Comparison of ENCODE assay signal across 8 mouse cellular contexts in the genomic region with DNA sequence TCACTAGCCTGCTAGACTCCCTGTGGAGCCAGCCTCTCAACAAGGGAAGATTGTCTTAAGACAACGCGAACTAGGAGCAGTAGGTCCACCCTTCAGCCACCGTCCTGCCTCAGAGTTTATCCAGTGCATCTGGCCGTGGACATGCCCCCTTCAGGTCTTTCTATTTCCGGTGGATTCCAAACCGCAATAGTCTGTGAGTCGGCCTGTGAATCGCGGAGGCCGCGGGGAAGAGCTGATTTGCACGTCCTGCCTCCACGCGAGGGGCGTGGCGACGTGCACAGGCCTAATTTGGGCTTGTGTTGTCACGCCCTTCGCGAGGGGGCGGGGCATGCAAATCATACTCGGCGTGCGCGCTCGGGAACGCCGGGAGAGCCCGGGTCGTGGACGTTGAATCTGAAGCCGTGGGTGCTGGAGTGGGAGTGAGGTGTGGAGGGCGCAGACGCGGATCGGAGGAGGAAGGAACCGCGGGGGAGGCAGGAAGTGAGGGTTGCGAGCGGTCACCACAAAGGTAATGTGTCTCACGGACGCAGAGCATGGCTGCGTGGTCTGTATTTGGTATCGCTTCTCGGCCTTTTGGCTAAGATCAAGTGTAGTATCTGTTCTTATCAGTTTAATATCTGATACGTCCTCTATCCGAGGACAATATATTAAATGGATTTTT. TPM values are rescaled to one million over a fixed set of nuclear protein-coding genes. Genes with fewer than 3 reads are reported as not detected.
DNase-seq lines count a peak whose midpoint lies in the region; ATAC-seq and TF ChIP-seq lines count a peak whose summit lies in the region.

No protein-coding gene starts in this region.

- H3K27me3 ChIP-seq in MEL (ENCODE audit: control insufficient read depth in 1 of 2, insufficient read depth in 2 of 2, low read length in 2 of 2), result no peaks in the 10 kb centered on the region
- no peaks in the 10 kb centered on the region for H3K27me3 ChIP-seq in cerebellum, adult 2 months (ENCODE audit: control insufficient read depth, insufficient read depth, low read length)
- H3K27me3 ChIP-seq in hindbrain, embryonic 10.5 days (ENCODE audit: insufficient read depth, poor library complexity, severe bottlenecking), result no peaks in the 10 kb centered on the region
- no peaks in the 10 kb centered on the region for H3K27me3 ChIP-seq in lung, postnatal 0 days (replicated peaks; ENCODE audit: insufficient read depth, low read length)

- peak in 1 of 2 experiments; percentile 100; a peak in 3 of 4 replicates for TF ChIP-seq POLR2A in MEL (IDR thresholded peaks at IDR 0.05; ENCODE audit: control insufficient read depth in 1 of 2, insufficient read depth in 1 of 2, low read depth in 1 of 2, low read length in 2 of 2, poor library complexity in 1 of 2)
- peak; percentile 63 for TF ChIP-seq POLR2A in cerebellum, adult 2 months (IDR thresholded peaks at IDR 0.05; ENCODE audit: borderline replicate concordance, insufficient read depth, low read length)

- peaks cover 0 to 7% of the 10 kb centered on the region in 2 experiments; a peak in 1 of 4 replicates for H3K4me1 ChIP-seq in MEL (ENCODE audit: control insufficient read depth in 1 of 2, insufficient read depth in 2 of 2, low read length in 2 of 2)
- no peaks in the 10 kb centered on the region for H3K4me1 ChIP-seq in cerebellum, adult 2 months (ENCODE audit: control insufficient read depth, insufficient read depth, low read length)
- 0 out of 2 replicates have a peak, but pooled peaks cover 2% of the 10 kb centered on the region for H3K4me1 ChIP-seq in hindbrain, embryonic 10.5 days (replicated peaks)
- no peaks in the 10 kb centered on the region for H3K4me1 ChIP-seq in lung, postnatal 0 days (ENCODE audit: insufficient read depth, low read depth, low read length)

- TF ChIP-seq CTCF in MEL (IDR thresholded peaks at IDR 0.05 in 2 of 3, conservative IDR thresholded peaks at IDR 0.05 in 1 of 3; ENCODE audit: control insufficient read depth in 1 of 3, insufficient read depth in 1 of 3, low read depth in 2 of 3, low read length in 3 of 3, poor library complexity in 1 of 3, severe bottlenecking in 1 of 3), result no peak
- no peak for TF ChIP-seq CTCF in cerebellum, adult 2 months (IDR thresholded peaks at IDR 0.05; ENCODE audit: borderline replicate concordance, insufficient read depth, low read depth, low read length)
- TF ChIP-seq CTCF in lung, postnatal 0 days (IDR thresholded peaks at IDR 0.05), result peak; percentile 20; the same call in 1 of the 2 replicates

- peak overlapping the region; percentile 66 for H3K9ac ChIP-seq in MEL (ENCODE audit: control insufficient read depth, low read depth, low read length, poor library complexity, severe bottlenecking)
- peak overlapping the region; percentile 98 for H3K9ac ChIP-seq in lung, postnatal 0 days (replicated peaks; ENCODE audit: low read depth)

- peak; percentile 98 for ATAC-seq in lung, postnatal 0 days

- H3K9me3 ChIP-seq in MEL (replicated peaks; ENCODE audit: insufficient read depth, low read length), result no peaks in the 10 kb centered on the region
- H3K9me3 ChIP-seq in hindbrain, embryonic 10.5 days, result no peaks in the 10 kb centered on the region
- no peaks in the 10 kb centered on the region for H3K9me3 ChIP-seq in lung, postnatal 0 days (ENCODE audit: low read length)

- no peak for TF ChIP-seq RAD21 in MEL (IDR thresholded peaks at IDR 0.05; ENCODE audit: low read depth, low read length)

- peak overlapping the region; percentile 53 to 55 for H3K4me3 ChIP-seq in MEL (ENCODE audit: control insufficient read depth in 1 of 2, insufficient read depth in 1 of 2, low read depth in 2 of 2, low read length in 2 of 2)
- peak overlapping the region; percentile 88 for H3K4me3 ChIP-seq in cerebellum, adult 2 months (replicated peaks; ENCODE audit: insufficient read depth, low read depth, low read length)
- H3K4me3 ChIP-seq in hindbrain, embryonic 10.5 days, result peak overlapping the region; percentile 59
- H3K4me3 ChIP-seq in lung, postnatal 0 days (ENCODE audit: low read depth, low read length), result peak overlapping the region; percentile 49

- H3K79me2 ChIP-seq in MEL (ENCODE audit: control insufficient read depth, insufficient read depth, low read length, poor library complexity), result no peaks in the 10 kb centered on the region; the same call in 1 of the 2 replicates

- peak; percentile 99 for DNase-seq in MEL (ENCODE audit: low read depth, low spot score)
- DNase-seq in cerebellum, adult 2 months, result peak; percentile 97
- peak; percentile 96 for DNase-seq in forelimb bud, embryonic 11.5 days (ENCODE audit: low read depth, low spot score)
- DNase-seq in hindbrain, embryonic 10.5 days (ENCODE audit: low spot score), result peak; percentile 96
- peak; percentile 97 for DNase-seq in layer of hippocampus, adult 9-11 months
- DNase-seq in lung, postnatal 0 days (ENCODE audit: low spot score), result peak; percentile 97
- peak; percentile 94 for DNase-seq in ovary, postnatal 14 days (ENCODE audit: low spot score)
- DNase-seq in thymus, postnatal 14 days, result peak; percentile 97

- peak overlapping the region; percentile 64 for H3K4me2 ChIP-seq in lung, postnatal 0 days (replicated peaks; ENCODE audit: low read depth, low read length)

- H3K27ac ChIP-seq in MEL (ENCODE audit: control insufficient read depth, low read depth, low read length), result peak overlapping the region; percentile 80
- H3K27ac ChIP-seq in cerebellum, adult 2 months (ENCODE audit: insufficient read depth, low read length), result peak overlapping the region; percentile 99
- H3K27ac ChIP-seq in hindbrain, embryonic 10.5 days, result peak overlapping the region; percentile 100
- H3K27ac ChIP-seq in lung, postnatal 0 days (ENCODE audit: low read length), result peak overlapping the region; percentile 98

- H3K36me3 ChIP-seq in MEL (ENCODE audit: control insufficient read depth in 1 of 2, insufficient read depth in 2 of 2, low read length in 2 of 2), result peaks cover 0 to 9% of the 10 kb centered on the region in 2 experiments; a peak in 2 of 4 replicates
- no peaks in the 10 kb centered on the region for H3K36me3 ChIP-seq in hindbrain, embryonic 10.5 days
- no peaks in the 10 kb centered on the region for H3K36me3 ChIP-seq in lung, postnatal 0 days (ENCODE audit: insufficient read depth, low read length)

- no peak for TF ChIP-seq EP300 in MEL (IDR thresholded peaks at IDR 0.05; ENCODE audit: low read depth in 1 of 2, low read length in 2 of 2)
- 0 out of 2 replicates have a peak, but pooled peaks have one; percentile 20 for TF ChIP-seq EP300 in lung, postnatal 0 days (IDR thresholded peaks at IDR 0.05)

- WGBS in cerebellum, adult 2 months, result under 1% methylated on average over 47 of the region's 47 CpGs
- WGBS in hindbrain, embryonic 10.5 days, result under 1% methylated on average over 47 of the region's 47 CpGs
- WGBS in lung, postnatal 0 days, result under 1% methylated on average over 44 of the region's 47 CpGs

TF ChIP-seq in MEL, 35 proteins besides CTCF, POLR2A, EP300 and RAD21:
- no peak for TF ChIP-seq ZC3H11A (IDR thresholded peaks at IDR 0.05; ENCODE audit: low read depth, low read length)
- TF ChIP-seq SIN3A (IDR thresholded peaks at IDR 0.05; ENCODE audit: low read length), result no peak
- no peak for TF ChIP-seq MYB (IDR thresholded peaks at IDR 0.05; ENCODE audit: low read depth, low read length)
- no peak for TF ChIP-seq KAT2A (conservative IDR thresholded peaks at IDR 0.05; ENCODE audit: low read depth, low read length)
- TF ChIP-seq TBP (IDR thresholded peaks at IDR 0.05; ENCODE audit: low read depth, low read length), result peak; percentile 99
- 0 out of 2 replicates have a peak, but pooled peaks have one; percentile 26 for TF ChIP-seq GATA1 (IDR thresholded peaks at IDR 0.05; ENCODE audit: low read depth, low read length)
- TF ChIP-seq CHD1 (IDR thresholded peaks at IDR 0.05; ENCODE audit: low read depth, low read length), result no peak
- TF ChIP-seq ZKSCAN1 (IDR thresholded peaks at IDR 0.05; ENCODE audit: low read depth, low read length), result no peak

RNA-seq across cellular contexts. Expression of gene Mreg, which starts 31.7 kb away (rescaled TPM):
- total RNA-seq in MEL (2012; rRNA removed), result not detected in 2 replicates
- polyA plus RNA-seq in MEL (2012; ENCODE audit: insufficient read depth in 1 of 2, insufficient read length in 2 of 2, low read depth in 1 of 2, low replicate concordance in 2 of 2, missing spikeins in 1 of 2), result not detected
- polyA plus RNA-seq in cerebellum, adult 2 months (2012; rRNA removed), result 22.7 and 25.8 TPM in 2 replicates
- polyA plus RNA-seq in hindbrain, embryonic 10.5 days (2016; fragmentation: Nextera tagmentation; extraction: Ambion mirVana), result 12.3 and 27.2 TPM in 2 replicates
- polyA plus RNA-seq in lung, postnatal 0 days (2015; fragmentation: Nextera tagmentation; extraction: Ambion mirVana), result 0.57 and 0.98 TPM in 2 replicates

RNA-seq across cellular contexts. Expression of gene Pecr, which starts 40.3 kb away (rescaled TPM):
- total RNA-seq in MEL (2012; rRNA removed), result 10.4 and 10.7 TPM in 2 replicates
- 10 to 100 TPM in 1 of 2 experiments, not detected in 1; 15.5 TPM for polyA plus RNA-seq in MEL (2012; ENCODE audit: insufficient read depth in 1 of 2, insufficient read length in 2 of 2, low read depth in 1 of 2, low replicate concordance in 2 of 2, missing spikeins in 1 of 2)
- polyA plus RNA-seq in cerebellum, adult 2 months (2012; rRNA removed), result 6.2 and 6.8 TPM in 2 replicates
- polyA plus RNA-seq in hindbrain, embryonic 10.5 days (2016; fragmentation: Nextera tagmentation; extraction: Ambion mirVana), result 21.2 and 22.8 TPM in 2 replicates
- polyA plus RNA-seq in lung, postnatal 0 days (2015; fragmentation: Nextera tagmentation; extraction: Ambion mirVana), result 11.1 and 12.0 TPM in 2 replicates

RNA-seq across cellular contexts. Expression of gene Tmem169, which starts 40.4 kb away (rescaled TPM):
- not detected in 2 replicates for total RNA-seq in MEL (2012; rRNA removed)
- polyA plus RNA-seq in MEL (2012; ENCODE audit: insufficient read depth in 1 of 2, insufficient read length in 2 of 2, low read depth in 1 of 2, low replicate concordance in 2 of 2, missing spikeins in 1 of 2), result under 1 TPM in 1 of 2 experiments, not detected in 1; 0.06 TPM
- polyA plus RNA-seq in cerebellum, adult 2 months (2012; rRNA removed), result 16.4 and 18.3 TPM in 2 replicates
- 9.3 and 17.4 TPM in 2 replicates for polyA plus RNA-seq in hindbrain, embryonic 10.5 days (2016; fragmentation: Nextera tagmentation; extraction: Ambion mirVana)
- 0.07 and 0.10 TPM in 2 replicates for polyA plus RNA-seq in lung, postnatal 0 days (2015; fragmentation: Nextera tagmentation; extraction: Ambion mirVana)

Comparison
In these comparisons a context has a peak if more than half of its experiments do, and no peak if none do; other contexts are left out.
1. Peak in every context shown above with its lines: DNase-seq, ATAC-seq, H3K4me3 ChIP-seq and H3K27ac ChIP-seq.